Mouse (Mus musculus): ENCODE measurements around the gene Masp2. TPM values are rescaled to one million over a fixed set of nuclear protein-coding genes. Genes with fewer than 3 reads are reported as not detected.

The Masp2 gene
- 0.25 and 0.54 TPM in 2 replicates for polyA plus RNA-seq (2016; fragmentation: Nextera tagmentation; extraction: Ambion mirVana)

- H3K27ac ChIP-seq = no peak within 1 kb of the TSS
- peaks cover 13% of the 10 kb centered on the region for H3K36me3 ChIP-seq
- ATAC-seq (ENCODE audit: insufficient number of reproducible peaks, insufficient read depth, low FRiP score, low TSS enrichment) = no peak
- H3K4me2 ChIP-seq (replicated peaks) = no peak within 1 kb of the TSS
- 0 out of 2 replicates have a peak, but pooled peaks cover 3% of the 10 kb centered on the region for H3K9me3 ChIP-seq
- no peaks in the 10 kb centered on the region for H3K4me1 ChIP-seq
- no peak within 1 kb of the TSS for H3K4me3 ChIP-seq
- WGBS = 90% methylated on average over 14 of the region's 14 CpGs
- no peaks in the 10 kb centered on the region for H3K27me3 ChIP-seq
- H3K9ac ChIP-seq = no peak within 1 kb of the TSS
Measured at GRCm38 (mm10) chr4:148602357-148603120, at the start of gene Masp2. TSS of gene Masp2 (plus strand) at chr4:148602554.

GRCm38 (mm10) chr4:148557766-148558165, 44.6 kb upstream of the Masp2 start:
- WGBS = 33% methylated on average over 6 of the region's 6 CpGs
- Histone ChIP-seq H3K9me3 (no peaks in the 10 kb centered on the region), H3K9ac (peak overlapping the region; percentile 87)

GRCm38 (mm10) chr4:148558297-148559000, 43.9 kb upstream of the Masp2 start, which contains the start of gene Exosc10:
TSS of gene Exosc10 (plus strand) at chr4:148558429.
- WGBS = under 1% methylated on average over 63 of the region's 63 CpGs
- no peaks in the 10 kb centered on the region for H3K27me3 ChIP-seq
- H3K4me1 ChIP-seq = 0 out of 2 replicates have a peak, but pooled peaks cover 3% of the 10 kb centered on the region
- H3K36me3 ChIP-seq = peaks cover 62% of the 10 kb centered on the region
- peak within 1 kb of the TSS; percentile 64 for H3K4me2 ChIP-seq (replicated peaks)
- peak within 1 kb of the TSS; percentile 94 for H3K27ac ChIP-seq
- peak within 1 kb of the TSS; percentile 87 for H3K9ac ChIP-seq
- H3K9me3 ChIP-seq = no peaks in the 10 kb centered on the region
- peak; percentile 86 for ATAC-seq (ENCODE audit: insufficient number of reproducible peaks, insufficient read depth, low FRiP score, low TSS enrichment)
- peak within 1 kb of the TSS; percentile 80 for H3K4me3 ChIP-seq

More at GRCm38 (mm10) chr4:148557766-148558165, 44.6 kb upstream of the Masp2 start:
- H3K4me2 ChIP-seq (replicated peaks) = peak overlapping the region; percentile 64
- no peaks in the 10 kb centered on the region for H3K27me3 ChIP-seq
- peaks cover 62% of the 10 kb centered on the region for H3K36me3 ChIP-seq
- ATAC-seq (ENCODE audit: insufficient number of reproducible peaks, insufficient read depth, low FRiP score, low TSS enrichment) = no peak
- H3K4me1 ChIP-seq = 0 out of 2 replicates have a peak, but pooled peaks cover 3% of the 10 kb centered on the region
- H3K4me3 ChIP-seq = peak overlapping the region; percentile 80
- peak overlapping the region; percentile 94 for H3K27ac ChIP-seq

GRCm38 (mm10) chr4:148562676-148563075, 39.7 kb upstream of the Masp2 start:
- no peak overlapping the region for H3K4me3 ChIP-seq
- H3K9me3 ChIP-seq = no peaks in the 10 kb centered on the region
- no peak overlapping the region for H3K9ac ChIP-seq
- ATAC-seq (ENCODE audit: insufficient number of reproducible peaks, insufficient read depth, low FRiP score, low TSS enrichment) = no peak
- 94% methylated on average over 17 of the region's 17 CpGs for WGBS
- H3K4me1 ChIP-seq = 0 out of 2 replicates have a peak, but pooled peaks cover 2% of the 10 kb centered on the region
- H3K27me3 ChIP-seq = no peaks in the 10 kb centered on the region
- no peak overlapping the region for H3K27ac ChIP-seq
- peaks cover 76% of the 10 kb centered on the region for H3K36me3 ChIP-seq
- no peak overlapping the region for H3K4me2 ChIP-seq (replicated peaks)

- Histone ChIP-seq H3K27me3 (no peaks in the 10 kb centered on the region), H3K4me1 (no peaks in the 10 kb centered on the region), H3K9me3 (no peaks in the 10 kb centered on the region), H3K9ac (no peak overlapping the region), H3K36me3 (peaks cover 85% of the 10 kb centered on the region), H3K4me2 (replicated peaks) (no peak overlapping the region), H3K27ac (no peak overlapping the region), H3K4me3 (no peak overlapping the region)
- 94% methylated on average over 12 of the region's 12 CpGs for WGBS
- no peak; the same call in 1 of the 2 replicates for ATAC-seq (ENCODE audit: insufficient number of reproducible peaks, insufficient read depth, low FRiP score, low TSS enrichment)
Measured at GRCm38 (mm10) chr4:148563595-148563994, 38.8 kb upstream of the Masp2 start.

GRCm38 (mm10) chr4:148570138-148570537, 32.2 kb upstream of the Masp2 start:
- no peak for ATAC-seq (ENCODE audit: insufficient number of reproducible peaks, insufficient read depth, low FRiP score, low TSS enrichment)
- H3K4me2 ChIP-seq (replicated peaks) = no peak overlapping the region
- no peaks in the 10 kb centered on the region for H3K4me1 ChIP-seq
- H3K27me3 ChIP-seq = no peaks in the 10 kb centered on the region
- peaks cover 98% of the 10 kb centered on the region for H3K36me3 ChIP-seq
- H3K27ac ChIP-seq = no peak overlapping the region
- WGBS = 90% methylated on average over 10 of the region's 10 CpGs
- no peak overlapping the region for H3K9ac ChIP-seq
- no peaks in the 10 kb centered on the region for H3K9me3 ChIP-seq
- H3K4me3 ChIP-seq = no peak overlapping the region

GRCm38 (mm10) chr4:148570693-148571295, 31.6 kb upstream of the Masp2 start:
- 96% methylated on average over 9 of the region's 9 CpGs for WGBS
- Histone ChIP-seq H3K4me3 (no peak overlapping the region), H3K9me3 (no peaks in the 10 kb centered on the region), H3K9ac (no peak overlapping the region), H3K27ac (no peak overlapping the region), H3K27me3 (no peaks in the 10 kb centered on the region), H3K4me2 (replicated peaks) (no peak overlapping the region), H3K36me3 (peaks cover 98% of the 10 kb centered on the region), H3K4me1 (no peaks in the 10 kb centered on the region)
- ATAC-seq (ENCODE audit: insufficient number of reproducible peaks, insufficient read depth, low FRiP score, low TSS enrichment) = no peak

- Histone ChIP-seq H3K4me1 (no peaks in the 10 kb centered on the region), H3K36me3 (peaks cover 96% of the 10 kb centered on the region), H3K9ac (no peak overlapping the region), H3K27me3 (no peaks in the 10 kb centered on the region), H3K4me3 (no peak overlapping the region), H3K4me2 (replicated peaks) (no peak overlapping the region), H3K9me3 (no peaks in the 10 kb centered on the region), H3K27ac (no peak overlapping the region)
- no peak for ATAC-seq (ENCODE audit: insufficient number of reproducible peaks, insufficient read depth, low FRiP score, low TSS enrichment)
- WGBS = 84% methylated on average over 7 of the region's 7 CpGs
Measured at GRCm38 (mm10) chr4:148573222-148573621, 29.1 kb upstream of the Masp2 start.

GRCm38 (mm10) chr4:148580765-148581164, 21.6 kb upstream of the Masp2 start:
- H3K4me2 ChIP-seq (replicated peaks) = no peak overlapping the region
- H3K4me3 ChIP-seq = no peak overlapping the region
- H3K27me3 ChIP-seq = no peaks in the 10 kb centered on the region
- H3K9ac ChIP-seq = no peak overlapping the region
- peaks cover 70% of the 10 kb centered on the region for H3K36me3 ChIP-seq
- H3K4me1 ChIP-seq = no peaks in the 10 kb centered on the region
- H3K9me3 ChIP-seq = no peaks in the 10 kb centered on the region
- ATAC-seq (ENCODE audit: insufficient number of reproducible peaks, insufficient read depth, low FRiP score, low TSS enrichment) = 0 out of 2 replicates have a peak, but pooled peaks have one; percentile 4
- 95% methylated on average over 9 of the region's 9 CpGs for WGBS
- no peak overlapping the region for H3K27ac ChIP-seq

- Histone ChIP-seq H3K4me2 (replicated peaks) (no peak overlapping the region), H3K4me3 (no peak overlapping the region), H3K9ac (no peak overlapping the region), H3K4me1 (no peaks in the 10 kb centered on the region), H3K36me3 (peaks cover 63% of the 10 kb centered on the region), H3K9me3 (no peaks in the 10 kb centered on the region), H3K27me3 (no peaks in the 10 kb centered on the region), H3K27ac (no peak overlapping the region)
- 93% methylated on average over 5 of the region's 5 CpGs for WGBS
- ATAC-seq (ENCODE audit: insufficient number of reproducible peaks, insufficient read depth, low FRiP score, low TSS enrichment) = no peak
Measured at GRCm38 (mm10) chr4:148581422-148581821, 20.9 kb upstream of the Masp2 start.

- no peak overlapping the region for H3K4me2 ChIP-seq (replicated peaks)
- H3K27ac ChIP-seq = no peak overlapping the region
- H3K36me3 ChIP-seq = peaks cover 46% of the 10 kb centered on the region
- ATAC-seq (ENCODE audit: insufficient number of reproducible peaks, insufficient read depth, low FRiP score, low TSS enrichment) = no peak
- no peaks in the 10 kb centered on the region for H3K4me1 ChIP-seq
- no peak overlapping the region for H3K4me3 ChIP-seq
- no peaks in the 10 kb centered on the region for H3K27me3 ChIP-seq
- H3K9me3 ChIP-seq = no peaks in the 10 kb centered on the region
- 82% methylated on average over 4 of the region's 4 CpGs for WGBS
- H3K9ac ChIP-seq = no peak overlapping the region
Measured at GRCm38 (mm10) chr4:148583257-148583656, 19.1 kb upstream of the Masp2 start.

Data from embryonic facial prominence, embryonic 12.5 days (tissue).